Mouse (Mus musculus) stomach, postnatal 0 days (tissue): Measurements from ENCODE around the gene Tmem38a. TPM values are rescaled to one million over a fixed set of nuclear protein-coding genes. Genes with fewer than 3 reads are reported as not detected.
A peak's percentile ranks its signal among the peaks of the same experiment; 100 is the strongest.

Experiments used
- ATAC-seq: fragments of 200-750 bp; cut with Nextera tagmentation; 2 replicates; pipeline ENCODE4 v1.8.0; 2017; ENCODE audit not compliant: low FRiP score, low TSS enrichment
- DNase-seq: peaks from one replicate; pipeline ENCODE4 v3.0.0-alpha.2; 2016; ENCODE audit warnings: low spot score
- H3K27ac ChIP-seq: fragments of 300-500 bp; sonication (generic); replicated peaks from 2 replicates; pipeline ENCODE4 v1.5.1; 2014; ENCODE audit warnings: mild to moderate bottlenecking, control low read depth
- H3K27me3 ChIP-seq: fragments of 300-500 bp; sonication (generic); 2 replicates; pipeline ENCODE4 v1.6.1; 2014; ENCODE audit warnings: low read length; ENCODE audit not compliant: control insufficient read depth, insufficient read depth
- H3K36me3 ChIP-seq: fragments of 300-500 bp; sonication (generic); 2 replicates; pipeline ENCODE4 v1.6.1; 2014; ENCODE audit warnings: low read length, mixed read lengths; ENCODE audit not compliant: control insufficient read depth, insufficient read depth
- H3K4me1 ChIP-seq: fragments of 300-500 bp; sonication (generic); replicated peaks from 2 replicates; pipeline ENCODE4 v1.6.1; 2014; ENCODE audit warnings: antibody characterized with exemption; ENCODE audit not compliant: control insufficient read depth, insufficient read depth
- H3K4me2 ChIP-seq: fragments of 300-500 bp; sonication (generic); replicated peaks from 2 replicates; pipeline ENCODE4 v1.6.1; 2014; ENCODE audit warnings: low read depth, mild to moderate bottlenecking, control low read depth, moderate library complexity
- H3K4me3 ChIP-seq: fragments of 300-500 bp; sonication (generic); 2 replicates; pipeline ENCODE4 v1.5.1; 2014; ENCODE audit warnings: low read depth, low read length, control low read depth
- H3K9ac ChIP-seq: fragments of 300-500 bp; sonication (generic); 2 replicates; pipeline ENCODE4 v1.6.1; 2014; ENCODE audit warnings: mild to moderate bottlenecking, low read length, control low read depth, mixed read lengths
- H3K9me3 ChIP-seq: fragments of 300-500 bp; sonication (generic); 2 replicates; pipeline ENCODE4 v1.6.1; 2016; ENCODE audit warnings: low read length; ENCODE audit not compliant: control insufficient read depth
- CTCF ChIP-seq: IDR thresholded peaks from 2 replicates; pipeline ENCODE4 v1.5.1; 2016; ENCODE audit warnings: antibody characterized with exemption, low read depth, mild to moderate bottlenecking, moderate library complexity
- EP300 ChIP-seq: optimal IDR thresholded peaks from 2 replicates; pipeline ENCODE3; 2016; ENCODE audit warnings: antibody characterized with exemption
- WGBS: fragments of 180-500 bp; shearing (Covaris S2); extraction: QIAGEN DNeasy Blood & Tissue Kit; methylation state at CpG from one replicate; pipeline ENCODE4 v1.1.7; 2014; 5-methylcytosine and 5-hydroxymethylcytosine counted together
- microRNA-seq: library from miRNA; unstranded; fragments of <30 nt; microRNA quantifications from one replicate; pipeline ENCODE4, GENCODE M21; 2016
- polyA plus RNA-seq: library from polyadenylated mRNA; unstranded; fragments of >200 nt; fragmentation: Nextera tagmentation; extraction: Ambion mirVana; gene quantifications from 2 replicates; pipeline ENCODE4 v1.2.1, GENCODE M21; 2015

The Tmem38a gene
- polyA plus RNA-seq, 1 experiment from 2014 or later: 12.5 TPM

DNA sequence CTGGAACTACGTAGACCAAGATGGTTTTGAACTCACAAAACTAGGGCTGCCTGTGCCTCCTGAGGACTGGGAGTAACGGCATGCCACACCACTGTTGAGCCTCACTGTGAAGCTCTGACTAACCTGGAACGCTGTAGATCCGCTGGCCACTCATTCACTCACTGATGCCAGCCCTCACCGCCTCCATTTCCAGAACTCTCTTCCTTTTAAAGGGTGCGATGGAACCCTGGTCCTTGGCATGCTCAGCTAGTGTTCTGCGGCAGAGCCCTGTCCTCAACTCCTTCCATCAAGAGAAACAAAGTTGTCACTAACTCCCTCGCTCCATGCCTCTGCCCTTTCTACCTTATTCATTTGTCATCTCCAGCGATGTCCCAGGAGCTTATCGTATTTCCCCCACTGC lies 17.0 kb downstream of the Tmem38a start:
- Histone ChIP-seq H3K27ac (no peak overlapping the region), H3K9me3 (no peaks in the 10 kb centered on the region), H3K36me3 (no peaks in the 10 kb centered on the region; the same call in 1 of the 2 replicates), H3K9ac (no peak overlapping the region), H3K4me1 (no peaks in the 10 kb centered on the region), H3K27me3 (no peaks in the 10 kb centered on the region), H3K4me3 (no peak overlapping the region), H3K4me2 (no peak overlapping the region)
- WGBS: 75% methylated on average over 10 of the region's 10 CpGs
- ATAC-seq (no peak), DNase-seq (no peak)
- TF ChIP-seq CTCF (no peak), EP300 (no peak)

DNA sequence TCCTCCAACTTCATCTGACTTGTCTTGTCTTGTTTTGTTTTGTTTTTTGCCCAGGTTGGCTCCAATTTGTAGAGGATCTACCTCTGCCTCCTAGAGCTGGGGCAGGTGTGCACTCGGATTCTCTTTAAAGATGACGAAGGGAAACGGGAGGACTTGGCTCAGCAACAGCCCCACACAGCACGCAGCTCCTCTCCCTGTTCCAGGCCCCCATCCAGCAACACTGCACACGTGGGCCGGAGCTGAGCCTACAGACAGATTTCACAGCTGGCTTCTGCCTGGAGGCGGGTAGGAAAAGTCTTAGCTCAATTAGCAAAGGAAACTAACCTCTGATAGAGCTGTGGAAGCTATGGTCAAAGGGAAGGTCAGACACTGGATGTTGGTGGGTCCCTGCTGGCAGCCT lies 17.4 kb downstream of the Tmem38a start:
- Histone ChIP-seq H3K4me2 (no peak overlapping the region), H3K36me3 (no peaks in the 10 kb centered on the region; the same call in 1 of the 2 replicates), H3K9me3 (no peaks in the 10 kb centered on the region), H3K4me3 (no peak overlapping the region), H3K27me3 (no peaks in the 10 kb centered on the region), H3K27ac (no peak overlapping the region), H3K4me1 (no peaks in the 10 kb centered on the region), H3K9ac (no peak overlapping the region)
- no peak for ATAC-seq
- no peak for DNase-seq
- WGBS: 51% methylated on average over 7 of the region's 7 CpGs
- no peak for TF ChIP-seq EP300
- TF ChIP-seq CTCF: no peak

DNA sequence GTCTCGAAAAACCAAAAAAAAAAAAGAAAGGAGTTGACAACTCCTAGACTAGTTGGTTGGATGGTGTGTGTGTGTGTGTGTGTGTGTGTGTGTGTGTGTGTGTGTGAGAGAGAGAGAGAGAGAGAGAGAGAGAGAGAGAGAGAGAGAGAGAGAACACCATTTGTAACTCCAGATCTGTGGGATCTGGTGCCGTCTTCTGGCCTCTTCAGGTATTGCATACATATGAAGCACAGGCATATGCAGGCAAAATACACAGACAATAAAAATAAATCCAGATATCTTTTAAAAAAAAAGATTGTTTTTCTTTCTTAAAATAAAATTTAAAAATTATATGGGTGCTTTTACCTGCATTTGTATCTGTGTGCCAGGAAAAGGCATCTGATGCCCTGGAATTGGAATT lies 18.3 kb downstream of the Tmem38a start:
- H3K4me3 ChIP-seq: no peak overlapping the region
- H3K4me1 ChIP-seq: no peaks in the 10 kb centered on the region
- TF ChIP-seq CTCF: peak; percentile 74
- no peak for TF ChIP-seq EP300
- no peak overlapping the region for H3K27ac ChIP-seq
- no peaks in the 10 kb centered on the region for H3K36me3 ChIP-seq
- peak; percentile 42 for DNase-seq
- no peak for ATAC-seq
- H3K9me3 ChIP-seq: no peaks in the 10 kb centered on the region
- no peak overlapping the region for H3K4me2 ChIP-seq
- WGBS: 45% methylated on average over 2 of the region's 2 CpGs
- no peak overlapping the region for H3K9ac ChIP-seq
- H3K27me3 ChIP-seq: no peaks in the 10 kb centered on the region

Small RNAs within 50 kb of the gene (microRNA-seq; reads per million reads assigned to microRNA genes)
- gene Gm28019: not detected

Other genes with a start within 250 kb of the Tmem38a start
- gene Eps15l1, start 150.6 kb upstream of the Tmem38a start, polyA plus RNA-seq: 20.7 and 23.5 TPM in 2 replicates
- 5.4 TPM in 2 replicates for gene Calr3, start 128.2 kb upstream of the Tmem38a start, polyA plus RNA-seq
- 4.2 and 5.4 TPM in 2 replicates for gene 1700030K09Rik, start 128.2 kb upstream of the Tmem38a start, polyA plus RNA-seq
- gene Cherp, start 96.8 kb upstream of the Tmem38a start, polyA plus RNA-seq: 15.6 and 19.2 TPM in 2 replicates
- 8.5 TPM in 2 replicates for gene Slc35e1, start 79.4 kb upstream of the Tmem38a start, polyA plus RNA-seq
- 7.1 and 7.4 TPM in 2 replicates for gene Med26, start 23.8 kb upstream of the Tmem38a start, polyA plus RNA-seq
- 117 and 118 TPM in 2 replicates for gene Smim7, start 967 bp upstream of the Tmem38a start, polyA plus RNA-seq
- gene Nwd1, start 74.7 kb downstream of the Tmem38a start, polyA plus RNA-seq: 0.02 and 0.15 TPM in 2 replicates
- gene Sin3b, start 151.2 kb downstream of the Tmem38a start, polyA plus RNA-seq: 188 and 197 TPM in 2 replicates
- 1.4 and 1.6 TPM in 2 replicates for gene F2rl3, start 189.8 kb downstream of the Tmem38a start, polyA plus RNA-seq